Mouse (Mus musculus): ENCODE measurements around the gene Osbpl6. TPM values are rescaled to one million over a fixed set of nuclear protein-coding genes. Genes with fewer than 3 reads are reported as not detected.

Gene Osbpl6
- total RNA-seq, 2 experiments from 2014 or later, result 8.8 to 11.9 TPM

- no peak for DNase-seq (ENCODE audit: low spot score)
- intact Hi-C loops (cut with DNase I), result no loop called here
These were observed 11.3 kb downstream of the Osbpl6 start for GRCm38 (mm10) chr2:76417446-76418141.

GRCm38 (mm10) chr2:76418142-76418518 lies 11.8 kb downstream of the Osbpl6 start:
- intact Hi-C loops (cut with DNase I), result no loop called here

GRCm38 (mm10) chr2:76421411-76421924 lies 15.2 kb downstream of the Osbpl6 start:
- DNase-seq (ENCODE audit: low spot score), result no peak
- intact Hi-C loops (cut with DNase I), result no loop called here

More at GRCm38 (mm10) chr2:76418142-76418518, 11.8 kb downstream of the Osbpl6 start:
- no peak for DNase-seq (ENCODE audit: low spot score)

- intact Hi-C loops (cut with DNase I), result no loop called here
- no peak for DNase-seq (ENCODE audit: low spot score)
These were observed 20.5 kb downstream of the Osbpl6 start for GRCm38 (mm10) chr2:76426816-76427215.

GRCm38 (mm10) chr2:76429318-76429717 lies 23.0 kb downstream of the Osbpl6 start:
- DNase-seq (ENCODE audit: low spot score), result no peak
- intact Hi-C loops (cut with DNase I), result no loop called here

- DNase-seq (ENCODE audit: low spot score), result no peak
- intact Hi-C loops (cut with DNase I), result no loop called here
These were observed 23.5 kb downstream of the Osbpl6 start for GRCm38 (mm10) chr2:76429855-76430254.

- DNase-seq (ENCODE audit: low spot score), result no peak
- intact Hi-C loops (cut with DNase I), result no loop called here
These were observed 24.2 kb downstream of the Osbpl6 start for GRCm38 (mm10) chr2:76430539-76430938.

- no peak for DNase-seq (ENCODE audit: low spot score)
- intact Hi-C loops (cut with DNase I), result no loop called here
These were observed 27.9 kb downstream of the Osbpl6 start for GRCm38 (mm10) chr2:76434224-76434623.

GRCm38 (mm10) chr2:76435667-76436239 lies 29.4 kb downstream of the Osbpl6 start:
- DNase-seq (ENCODE audit: low spot score), result no peak
- intact Hi-C loops (cut with DNase I), result no loop called here

GRCm38 (mm10) chr2:76437372-76437771 lies 31.1 kb downstream of the Osbpl6 start:
- DNase-seq (ENCODE audit: low spot score), result no peak
- intact Hi-C loops (cut with DNase I), result no loop called here

GRCm38 (mm10) chr2:76439540-76439939 lies 33.2 kb downstream of the Osbpl6 start:
- no peak for DNase-seq (ENCODE audit: low spot score)
- intact Hi-C loops (cut with DNase I), result no loop called here

- DNase-seq (ENCODE audit: low spot score), result no peak
- intact Hi-C loops (cut with DNase I), result no loop called here
These were observed 35.8 kb downstream of the Osbpl6 start for GRCm38 (mm10) chr2:76442086-76442485.

- intact Hi-C loops (cut with DNase I), result no loop called here
- DNase-seq (ENCODE audit: low spot score), result no peak
These were observed 43.6 kb downstream of the Osbpl6 start for GRCm38 (mm10) chr2:76449836-76450355.

- intact Hi-C loops (cut with DNase I), result no loop called here
These were observed 60.4 kb downstream of the Osbpl6 start for GRCm38 (mm10) chr2:76466723-76467122.

GRCm38 (mm10) chr2:76468204-76468603 lies 61.9 kb downstream of the Osbpl6 start:
- peak; percentile 47 for DNase-seq (ENCODE audit: low spot score)
- intact Hi-C loops (cut with DNase I), result no loop called here

More at GRCm38 (mm10) chr2:76466723-76467122, 60.4 kb downstream of the Osbpl6 start:
- DNase-seq (ENCODE audit: low spot score), result no peak

- intact Hi-C loops (cut with DNase I), result no loop called here
- no peak for DNase-seq (ENCODE audit: low spot score)
These were observed 62.9 kb downstream of the Osbpl6 start for GRCm38 (mm10) chr2:76469091-76469750.

GRCm38 (mm10) chr2:76469751-76470099 lies 63.4 kb downstream of the Osbpl6 start:
- DNase-seq (ENCODE audit: low spot score), result no peak
- intact Hi-C loops (cut with DNase I), result no loop called here

GRCm38 (mm10) chr2:76470391-76470790 lies 64.1 kb downstream of the Osbpl6 start:
- intact Hi-C loops (cut with DNase I), result no loop called here
- no peak for DNase-seq (ENCODE audit: low spot score)

GRCm38 (mm10) chr2:76475788-76476187 lies 69.5 kb downstream of the Osbpl6 start:
- intact Hi-C loops (cut with DNase I), result no loop called here
- no peak for DNase-seq (ENCODE audit: low spot score)

GRCm38 (mm10) chr2:76488764-76489163 lies 82.5 kb downstream of the Osbpl6 start:
- no peak for DNase-seq (ENCODE audit: low spot score)
- intact Hi-C loops (cut with DNase I), result no loop called here

- intact Hi-C loops (cut with DNase I), result no loop called here
- no peak for DNase-seq (ENCODE audit: low spot score)
These were observed 83.9 kb downstream of the Osbpl6 start for GRCm38 (mm10) chr2:76490198-76490597.
